Mouse (Mus musculus) C2C12 (cell line): ENCODE measurements around the gene Tle2. TPM values are rescaled to one million over a fixed set of nuclear protein-coding genes. Genes with fewer than 3 reads are reported as not detected.

Experiments
- H3K27me3 ChIP-seq: one replicate; pipeline ENCODE4 v1.6.1; 2011; ENCODE audit not compliant: control insufficient read depth, insufficient read depth, insufficient read length
- H3K36me3 ChIP-seq: one replicate; pipeline ENCODE4 v1.6.1; 2011; ENCODE audit not compliant: control insufficient read depth, insufficient read depth
- H3K4me3 ChIP-seq: one replicate; pipeline ENCODE4 v1.5.1; 2011; ENCODE audit warnings: mild to moderate bottlenecking, control low read depth; ENCODE audit not compliant: poor library complexity, insufficient read depth, severe bottlenecking
- H3K79me2 ChIP-seq: one replicate; pipeline ENCODE4 v1.6.1; 2011; ENCODE audit not compliant: control insufficient read depth, insufficient read depth
- H3K79me3 ChIP-seq: one replicate; pipeline ENCODE4 v1.6.1; 2011; ENCODE audit warnings: low read depth, control low read depth
- H3ac ChIP-seq: one replicate; pipeline ENCODE3; 2011; ENCODE audit warnings: low read depth; ENCODE audit not compliant: control insufficient read depth, insufficient read length
- CEBPB ChIP-seq: IDR thresholded peaks from one replicate; pipeline ENCODE4 v1.6.1; 2011; ENCODE audit warnings: low read depth, mild to moderate bottlenecking, control low read depth, moderate library complexity
- CTCF ChIP-seq: IDR thresholded peaks from one replicate; pipeline ENCODE4 v1.5.1; 2011; ENCODE audit not compliant: control insufficient read depth, insufficient read depth, insufficient read length
- FOSL1 ChIP-seq: IDR thresholded peaks from one replicate; pipeline ENCODE4 v1.8.0; 2011; ENCODE audit warnings: mild to moderate bottlenecking, low read length; ENCODE audit not compliant: poor library complexity, insufficient read depth, severe bottlenecking
- MAX ChIP-seq: IDR thresholded peaks from one replicate; pipeline ENCODE4 v1.6.1; 2011; ENCODE audit warnings: mild to moderate bottlenecking, control low read depth
- MYOD1 ChIP-seq: IDR thresholded peaks from one replicate; pipeline ENCODE4 v1.6.1; 2011; ENCODE audit warnings: low read depth; ENCODE audit not compliant: control insufficient read depth, insufficient read length
- MYOG ChIP-seq: IDR thresholded peaks from one replicate; pipeline ENCODE4 v1.6.1; 2011; ENCODE audit not compliant: control insufficient read depth, insufficient read length; ENCODE audit errors: extremely low read depth
- USF1 ChIP-seq: IDR thresholded peaks from one replicate; pipeline ENCODE4 v1.6.1; 2011; ENCODE audit warnings: low read depth, mild to moderate bottlenecking, control low read depth, moderate library complexity
- polyA plus RNA-seq: library from polyadenylated mRNA; unstranded; fragments of >200 nt; fragmentation: generic; extraction: Trizol; gene quantifications from one replicate; pipeline ENCODE4 v1.2.1, GENCODE M21; 2012; ENCODE audit warnings: missing spikeins

The Tle2 gene
- polyA plus RNA-seq, 1 experiment, result 7.1 TPM

GRCm38 (mm10) chr10:81592631-81593030 is 18.3 kb downstream of the Tle2 start:
- Histone ChIP-seq H3ac (no peak overlapping the region), H3K79me2 (no peaks in the 10 kb centered on the region), H3K36me3 (no peaks in the 10 kb centered on the region), H3K4me3 (no peak overlapping the region), H3K79me3 (no peaks in the 10 kb centered on the region), H3K27me3 (no peaks in the 10 kb centered on the region)
- TF ChIP-seq MYOG (no peak), MAX (no peak), CEBPB (no peak)

- Histone ChIP-seq H3K36me3 (no peaks in the 10 kb centered on the region), H3K79me3 (no peaks in the 10 kb centered on the region), H3K79me2 (no peaks in the 10 kb centered on the region), H3ac (no peak overlapping the region), H3K4me3 (no peak overlapping the region), H3K27me3 (no peaks in the 10 kb centered on the region)
- TF ChIP-seq USF1 (no peak), CEBPB (no peak), CTCF (no peak), FOSL1 (no peak), MYOD1 (no peak), MAX (no peak), MYOG (no peak)
Measured at GRCm38 (mm10) chr10:81593223-81593622, 18.9 kb downstream of the Tle2 start.

- Histone ChIP-seq H3K27me3 (no peaks in the 10 kb centered on the region), H3K4me3 (no peak overlapping the region), H3K79me3 (no peaks in the 10 kb centered on the region), H3K79me2 (no peaks in the 10 kb centered on the region), H3ac (no peak overlapping the region), H3K36me3 (no peaks in the 10 kb centered on the region)
- TF ChIP-seq CTCF (no peak), USF1 (no peak), MAX (no peak), MYOG (no peak), FOSL1 (no peak), MYOD1 (no peak), CEBPB (no peak)
Measured at GRCm38 (mm10) chr10:81593935-81594334, 19.6 kb downstream of the Tle2 start.

GRCm38 (mm10) chr10:81595599-81595998 is 21.2 kb downstream of the Tle2 start:
- H3ac ChIP-seq, result no peak overlapping the region
- TF ChIP-seq CEBPB (no peak), USF1 (no peak), FOSL1 (no peak), MYOG (no peak), MAX (no peak), CTCF (no peak), MYOD1 (no peak)
- no peaks in the 10 kb centered on the region for H3K27me3 ChIP-seq
- no peak overlapping the region for H3K4me3 ChIP-seq
- no peaks in the 10 kb centered on the region for H3K79me3 ChIP-seq
- no peaks in the 10 kb centered on the region for H3K36me3 ChIP-seq
- H3K79me2 ChIP-seq, result no peaks in the 10 kb centered on the region

GRCm38 (mm10) chr10:81596611-81597010 is 22.2 kb downstream of the Tle2 start:
- H3K79me3 ChIP-seq, result no peaks in the 10 kb centered on the region
- TF ChIP-seq CTCF, result no peak
- TF ChIP-seq USF1, result no peak
- no peak for TF ChIP-seq FOSL1
- peak; percentile 94 for TF ChIP-seq CEBPB
- no peak overlapping the region for H3ac ChIP-seq
- no peaks in the 10 kb centered on the region for H3K79me2 ChIP-seq
- H3K27me3 ChIP-seq, result no peaks in the 10 kb centered on the region
- no peaks in the 10 kb centered on the region for H3K36me3 ChIP-seq
- no peak overlapping the region for H3K4me3 ChIP-seq

GRCm38 (mm10) chr10:81597137-81597950 is 23.0 kb downstream of the Tle2 start:
- no peaks in the 10 kb centered on the region for H3K79me3 ChIP-seq
- no peaks in the 10 kb centered on the region for H3K27me3 ChIP-seq
- peak overlapping the region; percentile 35 for H3ac ChIP-seq
- H3K36me3 ChIP-seq, result no peaks in the 10 kb centered on the region
- no peaks in the 10 kb centered on the region for H3K79me2 ChIP-seq
- no peak overlapping the region for H3K4me3 ChIP-seq
- no peak for TF ChIP-seq CTCF
- no peak for TF ChIP-seq USF1
- no peak for TF ChIP-seq MYOG
